Mouse (Mus musculus) monocyte, adult 5-6 weeks (primary cell): ENCODE data around the gene Txndc11. TPM values are rescaled to one million over a fixed set of nuclear protein-coding genes. Genes with fewer than 3 reads are reported as not detected.

Experiments
- ATAC-seq: fragments of 153-309, 156-312 bp; replicated peaks from 2 replicates; pipeline ENCODE4 v1.8.0; 2017; ENCODE audit warnings: mild to moderate bottlenecking; ENCODE audit not compliant: low TSS enrichment, insufficient number of reproducible peaks, severe bottlenecking, poor library complexity, low FRiP score
- total RNA-seq: library from RNA; stranded (forward); fragments of 200-1000, 200-491, 200-594 nt; gene quantifications from 3 replicates; pipeline ENCODE4 v1.2.3, GENCODE M21; 2017

The Txndc11 gene
- total RNA-seq, 1 experiment from 2014 or later: 27.6 TPM

DNA sequence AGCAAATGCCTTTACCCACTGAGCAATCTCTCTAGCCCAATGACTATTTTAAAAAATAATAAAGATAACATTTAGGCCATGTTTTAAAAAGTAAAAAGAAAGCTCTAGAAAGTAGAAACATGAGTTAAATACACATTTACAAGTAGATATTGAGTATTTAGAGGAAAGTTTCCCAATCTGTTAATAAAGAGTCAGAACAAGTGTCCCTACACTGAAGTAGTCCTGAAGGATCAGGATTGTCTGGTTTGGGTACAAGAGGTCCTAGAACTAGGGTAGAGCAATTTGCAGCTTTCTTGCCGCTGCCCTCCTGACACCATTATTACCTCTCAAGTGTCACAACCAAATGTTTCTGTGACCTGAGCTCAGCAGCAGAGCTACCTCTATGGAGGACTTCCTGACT lies 10.3 kb downstream of the Txndc11 start:
- ATAC-seq: no peak

DNA sequence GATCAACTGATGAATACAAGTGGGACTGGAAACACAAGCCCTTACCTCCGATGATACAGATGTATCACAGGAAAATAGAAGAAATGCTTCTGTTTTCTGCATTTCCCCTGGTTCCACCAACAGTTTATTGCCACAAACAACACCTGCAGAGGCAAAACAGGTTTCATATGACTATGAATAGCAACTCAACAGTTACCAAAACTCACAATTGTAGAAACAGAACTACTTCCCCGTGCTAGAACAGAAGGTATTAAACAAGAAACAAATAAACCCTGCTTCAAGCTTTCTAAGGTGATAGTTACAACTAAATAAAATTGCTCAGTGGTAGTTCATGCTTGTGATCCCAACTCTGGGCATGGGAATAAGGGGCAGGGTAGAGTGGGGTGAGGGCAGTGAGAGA lies 11.8 kb downstream of the Txndc11 start:
- no peak for ATAC-seq

DNA sequence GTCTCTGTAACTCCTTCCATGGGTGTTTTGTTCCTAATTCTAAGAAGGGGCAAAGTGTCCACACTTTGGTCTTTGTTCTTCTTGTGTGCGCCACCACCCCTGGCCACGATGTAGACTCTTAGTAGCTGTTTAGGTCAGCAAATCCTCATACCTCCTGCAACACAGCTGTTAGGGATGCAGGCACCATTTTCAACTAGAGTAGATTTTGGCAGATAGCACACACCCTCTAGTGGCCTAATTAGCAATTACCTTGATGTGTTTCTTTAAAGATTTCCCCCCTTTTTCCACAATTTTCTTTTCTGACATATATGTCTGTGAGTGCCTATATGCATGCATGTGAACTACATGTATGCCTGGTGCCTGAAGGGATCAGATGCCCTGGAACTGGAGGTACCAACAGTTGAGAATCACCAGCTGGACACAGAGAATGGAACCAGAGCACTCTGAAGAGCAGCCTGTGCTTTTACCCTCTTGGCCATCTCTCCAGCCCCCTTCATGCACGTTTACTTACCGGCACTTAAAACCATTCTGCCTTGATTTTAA lies 25.2 kb downstream of the Txndc11 start:
- no peak for ATAC-seq

DNA sequence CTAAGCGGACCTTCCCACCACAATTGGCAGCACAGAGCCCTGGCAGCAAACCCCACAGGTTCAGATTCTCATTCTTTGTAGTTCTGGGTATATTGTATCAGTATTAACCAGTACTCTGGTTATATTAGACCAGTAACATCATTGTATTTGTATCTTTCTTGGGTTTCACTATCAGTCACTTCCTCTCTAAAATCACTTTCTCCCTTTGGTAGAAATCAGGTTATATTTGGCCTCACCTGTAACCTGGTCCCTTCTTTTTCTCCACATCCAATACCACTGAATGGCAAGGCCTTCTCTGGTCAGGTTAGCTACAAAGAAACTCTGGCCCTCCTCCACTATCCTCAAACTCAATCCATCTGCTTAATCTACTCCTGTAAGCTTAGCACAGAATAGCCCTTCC lies 29.5 kb downstream of the Txndc11 start:
- no peak for ATAC-seq

DNA sequence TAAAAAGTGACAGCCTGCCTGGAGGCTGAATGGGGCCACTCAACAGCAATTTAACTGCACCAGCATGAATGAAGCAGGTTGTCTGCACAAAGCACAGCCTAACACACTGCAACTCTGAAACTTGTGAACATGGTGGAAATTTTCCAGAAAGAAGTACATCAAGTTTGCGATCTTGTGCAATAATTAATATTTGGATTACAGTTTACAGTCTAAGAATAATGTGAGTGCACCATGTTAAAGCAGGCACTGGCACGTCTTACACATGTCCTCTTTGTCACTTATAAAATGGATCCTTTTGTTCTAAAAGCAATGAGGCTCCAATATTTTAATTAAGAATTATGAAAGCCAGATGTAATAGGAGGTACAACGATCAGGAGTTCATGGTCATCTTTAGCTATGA lies 37.1 kb downstream of the Txndc11 start:
- ATAC-seq: no peak

DNA sequence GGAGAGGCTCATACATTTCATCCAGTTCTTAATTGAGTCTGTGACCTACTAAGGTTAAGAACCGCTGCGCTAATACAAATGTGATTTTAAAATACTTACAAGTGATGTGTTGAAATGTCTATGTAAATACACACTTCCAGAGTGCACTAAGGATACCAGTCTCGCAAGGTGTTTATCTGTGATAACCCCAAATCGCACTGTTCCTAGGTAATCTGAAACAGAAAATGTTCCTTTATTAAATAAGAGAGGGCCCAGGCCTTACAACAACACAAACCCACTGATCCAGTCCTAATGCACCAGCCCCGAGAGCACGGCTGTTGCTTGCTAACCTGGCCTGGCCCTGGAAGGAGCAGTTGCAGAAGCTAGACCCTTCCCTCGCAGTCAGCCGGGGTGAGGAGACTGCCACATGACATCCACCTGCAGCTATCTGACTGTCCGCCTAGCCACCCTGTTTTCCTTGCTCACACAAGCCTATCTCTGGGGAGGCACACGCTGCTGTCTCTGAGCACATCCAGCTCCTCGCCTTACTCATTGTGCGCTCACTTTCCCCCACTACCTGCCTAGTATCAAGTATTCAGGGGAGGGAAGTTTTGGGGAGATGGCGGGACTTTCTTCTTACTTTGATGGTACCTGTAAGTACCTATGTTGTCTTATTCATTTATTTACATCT lies 40.6 kb downstream of the Txndc11 start:
- ATAC-seq: no peak

DNA sequence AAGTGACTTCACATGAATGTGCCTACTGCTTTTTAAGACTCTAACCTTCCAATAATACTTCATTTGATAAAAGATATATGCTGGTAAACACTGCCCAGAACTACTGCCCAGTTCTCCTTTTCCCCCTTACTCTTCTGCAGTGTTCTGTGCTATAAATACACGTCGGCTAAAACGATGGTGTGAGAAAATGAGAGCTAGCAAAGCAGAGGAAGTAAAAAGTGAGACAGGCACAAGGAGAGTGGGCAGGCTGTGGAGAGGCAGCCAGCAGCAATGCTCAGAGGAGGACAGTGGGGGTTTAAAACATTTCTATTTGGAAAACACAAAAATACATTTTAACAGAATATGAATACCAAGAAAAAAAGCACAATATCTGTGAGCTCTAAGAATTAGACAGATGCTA lies 41.9 kb downstream of the Txndc11 start:
- no peak for ATAC-seq

DNA sequence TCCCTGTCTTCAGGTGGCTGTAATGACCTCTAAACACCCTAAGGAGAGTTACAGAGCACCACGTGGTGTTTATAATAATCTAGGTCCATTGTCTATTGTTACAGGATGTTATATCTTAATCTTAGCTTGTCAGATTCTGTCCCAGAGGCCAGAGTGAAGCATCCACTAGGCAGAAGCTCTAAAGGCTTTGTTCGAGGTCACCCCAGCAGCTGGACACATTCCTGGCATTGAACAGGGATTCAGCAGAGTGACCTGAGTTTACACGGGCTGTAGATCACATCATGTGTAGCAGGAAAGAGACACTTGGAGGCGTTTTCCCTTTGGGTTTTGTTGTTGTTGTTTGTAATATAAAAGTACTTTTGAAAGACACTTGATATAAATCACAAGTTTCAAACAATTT lies 42.4 kb downstream of the Txndc11 start:
- ATAC-seq: no peak

DNA sequence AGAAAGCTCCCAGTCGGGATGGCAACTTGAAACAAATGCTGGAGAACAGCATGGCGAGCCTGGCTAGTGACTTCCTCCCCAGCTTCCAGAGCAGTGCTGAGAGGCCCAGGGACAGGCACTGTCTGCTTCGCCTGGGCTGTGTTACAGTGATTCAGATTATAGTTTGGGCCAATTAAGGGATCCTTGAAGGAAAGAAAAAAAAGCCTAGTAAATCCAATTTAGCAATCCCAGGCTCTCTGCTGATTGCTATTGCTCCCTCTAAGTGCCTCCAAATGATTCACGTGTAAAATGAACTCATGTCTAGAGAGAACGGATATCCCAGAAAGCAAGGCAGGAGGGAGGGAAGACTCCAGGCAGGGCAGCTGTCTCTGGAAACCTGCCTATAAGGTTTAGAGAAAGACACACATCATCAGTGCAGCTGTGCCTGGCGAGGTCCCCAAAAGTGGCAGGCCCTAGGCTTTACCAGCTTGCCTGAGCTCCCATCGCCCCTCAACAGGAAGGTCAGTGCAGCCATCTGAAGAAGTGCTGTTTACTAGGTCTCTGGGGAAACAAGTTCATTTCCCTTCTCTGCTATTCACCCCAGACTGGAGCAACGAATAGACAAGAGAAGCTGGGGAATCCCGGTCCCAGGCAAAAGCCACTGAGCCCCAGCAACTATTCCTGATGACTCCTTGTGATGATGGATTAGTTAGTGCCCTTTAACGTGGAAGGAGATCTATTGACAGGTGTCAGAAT lies 43.4 kb downstream of the Txndc11 start:
- ATAC-seq: no peak

DNA sequence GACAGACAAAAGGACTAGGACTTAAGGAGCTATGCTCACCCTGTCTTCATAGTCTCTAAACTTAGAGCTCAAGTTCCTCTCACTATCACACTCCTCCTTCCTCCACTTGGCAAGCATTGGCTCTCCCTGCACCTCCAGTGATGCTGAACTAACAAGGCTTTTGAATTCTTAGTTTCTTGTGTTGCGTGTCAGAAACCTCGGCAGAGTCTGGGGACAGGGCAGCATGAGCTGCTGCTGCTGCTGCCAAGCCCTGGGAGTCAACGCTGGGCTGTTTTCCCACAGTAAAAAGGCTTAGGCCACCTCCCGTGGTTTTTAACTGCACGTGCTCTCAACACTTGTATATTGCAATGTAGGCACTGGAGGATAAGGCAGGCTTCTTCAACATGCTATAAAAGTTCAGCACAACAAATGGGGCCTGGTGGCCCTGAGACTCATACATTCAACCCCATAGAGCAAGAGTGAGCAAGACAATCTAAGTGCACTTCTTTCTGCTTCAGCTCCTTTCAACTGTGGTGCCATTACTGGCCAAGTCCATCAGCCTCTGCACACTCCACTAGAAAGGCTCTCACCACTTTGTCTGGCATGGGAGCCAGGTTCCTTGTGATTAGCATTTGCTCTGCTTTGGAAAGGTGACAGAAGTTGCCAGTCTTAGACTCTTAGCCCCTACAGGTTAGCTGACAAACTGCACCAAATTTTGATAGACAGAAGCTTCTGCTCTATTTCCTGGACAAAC lies 47.4 kb downstream of the Txndc11 start:
- ATAC-seq: no peak

DNA sequence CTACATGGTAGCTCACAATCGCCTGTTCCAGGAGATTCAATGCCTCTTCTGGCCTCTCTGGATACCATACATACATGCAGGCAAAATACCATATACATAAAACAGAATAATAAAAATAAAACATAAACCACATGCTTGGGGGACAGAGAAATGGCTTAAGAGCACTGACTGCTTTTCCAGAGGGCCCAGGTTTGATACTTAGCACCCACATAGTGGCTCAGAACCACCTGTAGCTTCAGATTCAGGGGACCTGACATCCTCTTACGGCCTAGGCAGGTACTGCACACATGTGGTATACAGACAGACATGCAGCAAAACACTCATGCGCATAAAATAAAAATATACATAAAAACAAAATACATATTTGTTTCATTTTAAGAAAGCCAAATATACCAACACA lies 48.2 kb downstream of the Txndc11 start:
- ATAC-seq: no peak

DNA sequence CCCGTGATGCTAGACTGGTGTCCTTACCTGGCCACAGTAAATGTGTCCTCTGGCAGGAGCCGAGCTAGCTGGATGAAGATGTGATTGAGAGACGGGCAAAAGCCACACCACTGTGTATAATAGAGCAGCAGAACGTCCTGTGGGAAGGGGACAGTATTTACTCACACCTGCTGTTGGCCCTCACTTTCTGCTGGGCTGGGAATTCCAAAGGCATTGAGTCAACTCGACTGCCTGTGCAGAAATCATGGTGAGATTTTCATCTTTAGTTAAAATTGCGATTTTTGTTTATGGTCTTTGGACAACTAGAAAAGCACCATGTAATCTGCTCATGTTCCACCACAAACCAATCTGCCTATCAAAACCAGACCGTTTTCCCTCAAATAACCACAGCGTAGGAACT lies 50.3 kb downstream of the Txndc11 start:
- no peak for ATAC-seq

DNA sequence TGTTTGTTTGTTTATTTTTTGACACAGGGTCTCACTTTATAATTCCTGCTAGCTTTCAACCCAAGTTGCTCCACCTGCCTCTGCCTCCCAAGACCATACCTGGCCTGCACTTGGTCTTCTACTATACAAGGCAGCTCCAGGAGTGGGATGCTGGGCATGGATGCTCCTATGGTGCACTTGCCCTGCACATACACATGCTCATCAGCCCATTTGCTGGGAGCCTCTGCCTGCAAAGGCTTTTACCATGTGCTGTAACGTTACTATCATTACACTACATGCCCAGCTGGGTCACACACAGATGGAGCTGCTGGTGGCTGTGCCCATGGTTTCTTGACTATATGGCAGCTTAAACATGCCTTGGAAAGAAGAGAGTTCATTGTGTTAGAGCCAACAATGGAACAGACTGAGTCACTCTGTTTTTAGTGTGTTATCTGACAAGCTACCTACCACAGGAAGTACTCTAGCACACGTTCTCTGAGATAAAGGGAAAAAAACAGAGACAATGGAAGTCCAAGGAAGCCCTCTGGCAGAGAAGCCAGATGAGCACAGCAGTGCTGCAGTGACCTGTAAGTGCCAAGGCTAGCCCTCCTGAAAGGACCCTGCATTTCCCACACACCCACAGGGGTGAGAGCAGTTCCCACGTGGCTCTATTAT lies 56.1 kb downstream of the Txndc11 start:
- no peak for ATAC-seq

DNA sequence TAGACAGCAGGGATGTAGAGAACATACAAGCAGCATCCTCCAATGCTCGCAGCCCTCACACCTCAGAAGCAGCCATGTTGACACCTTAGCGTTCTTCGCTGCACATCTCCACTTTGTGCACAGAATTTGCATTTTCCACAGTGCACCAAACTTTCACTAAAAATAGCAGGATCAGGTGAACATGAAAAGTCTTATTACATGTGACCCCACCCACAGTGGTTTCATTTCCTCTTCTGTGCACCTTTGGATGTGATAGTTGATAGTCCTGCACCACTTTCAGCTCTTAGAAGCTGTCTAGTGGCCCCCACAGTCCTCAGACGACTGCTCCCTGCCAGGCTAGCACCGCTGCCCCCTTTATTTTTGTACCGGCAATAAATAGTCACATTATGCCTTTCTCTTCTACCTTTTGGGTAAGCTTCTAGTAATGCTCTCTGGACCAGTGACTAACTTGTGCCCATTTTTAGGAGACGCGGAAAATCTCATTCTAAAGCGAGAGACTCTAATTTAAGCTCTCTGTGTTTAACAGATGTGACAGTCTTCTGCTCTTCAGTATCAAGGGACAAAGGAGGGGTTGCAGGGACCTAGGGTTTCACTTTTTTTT lies 56.7 kb downstream of the Txndc11 start:
- ATAC-seq: peak; percentile 66

DNA sequence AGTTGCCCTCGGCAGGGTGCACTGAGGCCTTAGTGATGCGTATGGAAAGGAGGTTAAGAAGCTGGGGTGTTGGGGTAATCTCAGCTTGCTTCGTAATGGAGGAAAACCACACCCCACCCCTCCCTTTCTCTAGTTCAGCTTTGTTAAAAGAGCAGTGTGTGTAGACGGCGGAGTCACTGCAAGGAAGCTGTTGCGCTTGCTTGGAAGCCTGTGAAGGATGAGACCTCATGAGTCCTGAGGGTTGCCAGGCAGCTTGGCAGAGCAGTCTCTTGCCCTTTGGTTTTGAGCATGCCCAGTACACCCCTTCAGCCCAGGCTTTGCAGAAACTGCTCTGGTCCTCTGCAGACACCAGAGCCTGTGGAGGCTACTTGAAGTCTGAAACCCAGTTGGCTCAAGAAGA lies 61.4 kb downstream of the Txndc11 start:
- ATAC-seq: no peak

DNA sequence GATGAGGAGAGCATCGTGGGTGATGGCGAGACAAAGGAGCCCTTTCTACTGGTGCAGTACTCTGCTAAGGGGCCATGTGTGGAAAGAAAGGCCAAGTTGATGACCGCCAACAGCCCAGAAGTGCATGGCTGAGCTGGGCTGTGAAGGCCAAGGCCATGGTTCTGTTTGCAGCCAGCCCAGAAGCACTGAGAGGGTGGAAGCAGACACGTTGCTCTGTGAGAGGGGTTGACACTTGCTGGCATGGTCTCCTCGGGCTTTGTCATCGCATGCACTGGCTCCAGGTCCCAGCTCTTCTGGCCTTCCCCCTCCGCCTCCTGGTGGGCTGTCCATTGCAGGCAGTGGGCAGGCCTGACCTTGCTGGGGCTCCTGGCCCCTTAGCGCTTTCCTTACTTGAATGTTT lies 62.0 kb downstream of the Txndc11 start:
- no peak for ATAC-seq

DNA sequence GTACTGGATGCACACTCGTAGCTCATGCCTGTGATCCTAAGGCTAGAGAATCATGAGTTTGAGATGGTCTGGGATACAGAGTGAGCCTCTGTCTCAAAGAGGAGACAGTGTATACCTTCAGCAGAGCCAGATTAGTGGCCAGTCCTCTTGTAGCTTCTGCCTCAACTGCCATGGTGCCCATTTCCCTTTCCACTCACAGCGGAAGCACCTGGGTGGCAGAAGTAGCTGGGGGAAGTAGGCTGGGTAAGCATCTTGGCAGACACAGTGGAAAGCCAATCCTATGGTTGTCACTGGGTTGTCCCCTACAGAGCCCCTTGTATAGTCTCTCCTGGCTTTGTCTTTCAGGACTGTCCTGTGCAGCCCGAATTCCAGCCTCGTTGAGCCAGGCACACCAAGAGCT lies 62.6 kb downstream of the Txndc11 start:
- ATAC-seq: no peak

DNA sequence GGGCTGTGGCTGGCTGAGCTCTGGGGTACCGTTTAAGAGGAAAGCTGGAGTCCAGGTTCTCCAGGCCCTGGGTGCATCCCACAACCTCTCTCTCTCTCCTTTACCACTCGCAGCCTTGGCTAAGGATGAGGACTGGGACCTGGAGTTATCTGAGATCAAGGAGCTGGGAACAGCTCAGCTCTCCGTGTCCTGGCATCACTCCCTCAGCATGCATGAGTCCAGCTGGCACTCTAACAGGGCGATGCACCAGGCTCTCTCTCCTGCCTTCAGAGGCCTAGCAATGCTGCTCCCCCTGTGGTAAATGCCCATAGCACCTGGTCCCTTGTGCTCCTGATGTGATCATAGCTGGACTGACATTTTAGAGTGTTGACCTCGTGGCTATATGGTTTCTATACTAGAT lies 63.3 kb downstream of the Txndc11 start:
- ATAC-seq: no peak
